ENCODE assay signal across 11 mouse cellular contexts in genomic region chr5:93095301-93095700, GRCm38 (mm10). TPM values are rescaled to one million over a fixed set of nuclear protein-coding genes. Genes with fewer than 3 reads are reported as not detected.
DNase-seq lines count a peak whose midpoint lies in the region; ATAC-seq and TF ChIP-seq lines count a peak whose summit lies in the region.
"Had no signal": no experiment of that assay in that cellular context is flagged by ENCODE, and none has a peak within 500 bp of the region (broad histone marks: within the 10 kb centered on the region; RNA-seq: fewer than 3 reads in every experiment).

No protein-coding gene starts in this region.

- H3K27me3 ChIP-seq in heart, embryonic 10.5 days (ENCODE audit: insufficient read depth, poor library complexity, severe bottlenecking): no peaks in the 10 kb centered on the region
- no peaks in the 10 kb centered on the region for H3K27me3 ChIP-seq in CH12.LX (replicated peaks)
- no peaks in the 10 kb centered on the region for H3K27me3 ChIP-seq in hindbrain, embryonic 11.5 days (ENCODE audit: control insufficient read depth, insufficient read depth, low read length)
- H3K27me3 ChIP-seq in midbrain, embryonic 10.5 days (ENCODE audit: low read depth, poor library complexity, severe bottlenecking): no peaks in the 10 kb centered on the region

- no peaks in the 10 kb centered on the region for H3K36me3 ChIP-seq in heart, embryonic 10.5 days
- H3K36me3 ChIP-seq in CH12.LX (replicated peaks in 1 of 2; ENCODE audit: control insufficient read depth in 1 of 2, insufficient read depth in 1 of 2, low read length in 1 of 2): peaks cover 0 to 18% of the 10 kb centered on the region in 2 experiments
- H3K36me3 ChIP-seq in hindbrain, embryonic 11.5 days (ENCODE audit: control insufficient read depth, insufficient read depth, low read length): no peaks in the 10 kb centered on the region
- H3K36me3 ChIP-seq in midbrain, embryonic 10.5 days: peaks cover 22% of the 10 kb centered on the region

- TF ChIP-seq EP300 in CH12.LX (IDR thresholded peaks at IDR 0.05; ENCODE audit: low read length): no peak

- 0 out of 2 replicates have a peak overlapping the region, but pooled peaks have one; percentile 21 for H3K9ac ChIP-seq in CH12.LX (ENCODE audit: insufficient read depth, low read depth)
- peak overlapping the region; percentile 90 for H3K9ac ChIP-seq in hindbrain, embryonic 11.5 days (ENCODE audit: low read depth, low read length)

- 73% methylated on average over 7 of the region's 7 CpGs for WGBS in heart, embryonic 10.5 days
- WGBS in hindbrain, embryonic 11.5 days: 59% methylated on average over 6 of the region's 7 CpGs
- 68% methylated on average over 7 of the region's 7 CpGs for WGBS in midbrain, embryonic 10.5 days

- DNase-seq in heart, embryonic 10.5 days (ENCODE audit: low spot score): no peak
- DNase-seq in heart, adult 18-20 months: no peak
- no peak for DNase-seq in CH12.LX (ENCODE audit: extremely low read depth)
- DNase-seq in hindbrain, embryonic 11.5 days (ENCODE audit: low spot score): no peak
- DNase-seq in midbrain, embryonic 10.5 days (ENCODE audit: low spot score): no peak
- DNase-seq in thymus, postnatal 36 days: no peak
- DNase-seq in urinary bladder, postnatal 25 days (ENCODE audit: low spot score): no peak
- no peak for DNase-seq in gastrocnemius, adult 8-10 months (ENCODE audit: low spot score in 2 of 2)
- DNase-seq: cerebellum, postnatal 25 days; kidney, postnatal 25 days; lung, postnatal 36 days had no signal

- peak overlapping the region; percentile 98 for H3K4me3 ChIP-seq in heart, embryonic 10.5 days
- peak overlapping the region; percentile 17 to 94 (median 78) for H3K4me3 ChIP-seq in CH12.LX (replicated peaks in 1 of 3; ENCODE audit: low read depth in 2 of 3, low read length in 2 of 3, poor library complexity in 1 of 3)
- peak overlapping the region; percentile 88 for H3K4me3 ChIP-seq in hindbrain, embryonic 11.5 days (ENCODE audit: low read depth, low read length)
- H3K4me3 ChIP-seq in midbrain, embryonic 10.5 days: peak overlapping the region; percentile 71

- TF ChIP-seq POLR2A in CH12.LX (IDR thresholded peaks at IDR 0.05; ENCODE audit: low read depth, low read length): no peak

- no peak overlapping the region for H3K27ac ChIP-seq in heart, embryonic 10.5 days
- H3K27ac ChIP-seq in CH12.LX (ENCODE audit: insufficient read depth, low read depth): no peak overlapping the region
- no peak overlapping the region for H3K27ac ChIP-seq in hindbrain, embryonic 11.5 days (ENCODE audit: low read depth, low read length)
- H3K27ac ChIP-seq in midbrain, embryonic 10.5 days (replicated peaks): 0 out of 2 replicates have a peak overlapping the region, but pooled peaks have one; percentile 99

- in situ Hi-C loops in CH12.LX (cut with MboI; ENCODE audit: low pct_ligation_motif_present, low pct_unique_long_range_greater_than_20kb, low sequenced_read_pairs): no loop called here

- TF ChIP-seq RAD21 in CH12.LX (IDR thresholded peaks at IDR 0.05; ENCODE audit: low read depth, low read length): no peak

- H3K79me2 ChIP-seq in CH12.LX (replicated peaks; ENCODE audit: control insufficient read depth, extremely low read depth, insufficient read depth, poor library complexity, severe bottlenecking): peaks cover 65% of the 10 kb centered on the region

- dilution Hi-C loops in CH12.LX (cut with MboI; ENCODE audit: extremely low pct_ligation_motif_present, extremely low pct_unique_long_range_greater_than_20kb, low sequenced_read_pairs): no loop called here

- H3K9me3 ChIP-seq in heart, embryonic 10.5 days: no peaks in the 10 kb centered on the region
- H3K9me3 ChIP-seq in CH12.LX (replicated peaks; ENCODE audit: low read length): no peaks in the 10 kb centered on the region
- no peaks in the 10 kb centered on the region for H3K9me3 ChIP-seq in hindbrain, embryonic 11.5 days (ENCODE audit: control insufficient read depth, low read length)
- H3K9me3 ChIP-seq in midbrain, embryonic 10.5 days (replicated peaks): no peaks in the 10 kb centered on the region

- no peak for ATAC-seq in hindbrain, embryonic 11.5 days (ENCODE audit: low FRiP score)

- H3K4me1 ChIP-seq in heart, embryonic 10.5 days: peaks cover 70% of the 10 kb centered on the region
- H3K4me1 ChIP-seq in CH12.LX (ENCODE audit: control insufficient read depth in 1 of 2, insufficient read depth in 2 of 2): peaks cover 11 to 64% of the 10 kb centered on the region in 2 experiments; a peak in 3 of 4 replicates
- peaks cover 13% of the 10 kb centered on the region for H3K4me1 ChIP-seq in hindbrain, embryonic 11.5 days (replicated peaks; ENCODE audit: control insufficient read depth, insufficient read depth, low read length)
- H3K4me1 ChIP-seq in midbrain, embryonic 10.5 days: peaks cover 67% of the 10 kb centered on the region

- no peak for TF ChIP-seq CTCF in CH12.LX (conservative IDR thresholded peaks at IDR 0.05 in 1 of 2, IDR thresholded peaks at IDR 0.05 in 1 of 2; ENCODE audit: low read depth in 2 of 2, low read length in 2 of 2)

- peak overlapping the region; percentile 92 for H3K4me2 ChIP-seq in CH12.LX (ENCODE audit: insufficient read depth, low read depth, poor library complexity, severe bottlenecking)
- peak overlapping the region; percentile 84 for H3K4me2 ChIP-seq in hindbrain, embryonic 11.5 days (replicated peaks; ENCODE audit: low read depth, low read length)

TF ChIP-seq in CH12.LX, 34 proteins besides CTCF, POLR2A, EP300 and RAD21:
- TF ChIP-seq TCF12 (IDR thresholded peaks at IDR 0.05; ENCODE audit: low read depth, low read length): no peak
- TF ChIP-seq ETS1 (conservative IDR thresholded peaks at IDR 0.05; ENCODE audit: low read depth, low read length): no peak
- TF ChIP-seq UBTF (IDR thresholded peaks at IDR 0.05; ENCODE audit: low read depth, low read length): no peak
- no peak for TF ChIP-seq ZMIZ1 (IDR thresholded peaks at IDR 0.05; ENCODE audit: low read depth, low read length)
- TF ChIP-seq MEF2A (IDR thresholded peaks at IDR 0.05; ENCODE audit: borderline replicate concordance, low read depth, low read length): no peak
- TF ChIP-seq MYC (IDR thresholded peaks at IDR 0.05; ENCODE audit: low read depth, low read length): no peak
- TF ChIP-seq SIN3A (IDR thresholded peaks at IDR 0.05; ENCODE audit: low read length): no peak
- TF ChIP-seq NRF1 (IDR thresholded peaks at IDR 0.05; ENCODE audit: low read depth, low read length): no peak
- TF ChIP-seq JUN (IDR thresholded peaks at IDR 0.05; ENCODE audit: insufficient read depth, low read depth, low read length): no peak
- no peak for TF ChIP-seq ZNF384 (IDR thresholded peaks at IDR 0.05; ENCODE audit: low read depth, low read length)
- no peak for TF ChIP-seq CHD2 (IDR thresholded peaks at IDR 0.05; ENCODE audit: low read length)
- no peak for TF ChIP-seq ELF1 (IDR thresholded peaks at IDR 0.05; ENCODE audit: low read depth, low read length)
- TF ChIP-seq BHLHE40 (IDR thresholded peaks at IDR 0.05; ENCODE audit: low read depth, low read length): no peak
- no peak for TF ChIP-seq POLR2AphosphoS2 (IDR thresholded peaks at IDR 0.05; ENCODE audit: low read depth, low read length)
- TF ChIP-seq CHD1 (IDR thresholded peaks at IDR 0.05; ENCODE audit: low read depth, low read length): no peak
- TF ChIP-seq NELFE (IDR thresholded peaks at IDR 0.05; ENCODE audit: low read depth, low read length): no peak
- TF ChIP-seq HCFC1 (IDR thresholded peaks at IDR 0.05; ENCODE audit: low read depth, low read length): no peak

RNA-seq across cellular contexts. Expression of gene Sept11, which starts 2.1 kb away (rescaled TPM):
- 129 and 153 TPM in 2 replicates for polyA plus RNA-seq in heart, embryonic 10.5 days (2016; fragmentation: Nextera tagmentation; extraction: Ambion mirVana)
- 10 to 100 TPM; 26.9 to 27.3 TPM for total RNA-seq in heart, adult 18-20 months (2021)
- 72.3 and 76.5 TPM in 2 replicates for total RNA-seq in CH12.LX (2012; rRNA removed)
- 66.5 and 78.5 TPM in 2 replicates for total RNA-seq in CH12.LX (2014; rRNA removed)
- 138 and 159 TPM in 2 replicates for polyA plus RNA-seq in CH12.LX (2012; ENCODE audit: insufficient read length, low read depth)
- 241 and 243 TPM in 2 replicates for polyA plus RNA-seq in hindbrain, embryonic 11.5 days (2014; fragmentation: Nextera tagmentation; extraction: Ambion mirVana)
- 251 and 274 TPM in 2 replicates for polyA plus RNA-seq in midbrain, embryonic 10.5 days (2016; fragmentation: Nextera tagmentation; extraction: Ambion mirVana)
- total RNA-seq in gastrocnemius, adult 8-10 months (2022): 100 to 1,000 TPM in 1 of 4 experiments, 10 to 100 TPM in 3; 91.3 to 100 (median 94.8) TPM

RNA-seq across cellular contexts. Expression of gene Sowahb, which starts 50.5 kb away (rescaled TPM):
- 0.73 and 1.2 TPM in 2 replicates for polyA plus RNA-seq in heart, embryonic 10.5 days (2016; fragmentation: Nextera tagmentation; extraction: Ambion mirVana)
- under 1 TPM; 0.07 to 0.08 TPM for total RNA-seq in heart, adult 18-20 months (2021)
- not detected in 2 replicates for total RNA-seq in CH12.LX (2012; rRNA removed)
- total RNA-seq in CH12.LX (2014; rRNA removed): not detected in 2 replicates
- polyA plus RNA-seq in CH12.LX (2012; ENCODE audit: insufficient read length, low read depth): not detected in 2 replicates
- 0.25 and 0.32 TPM in 2 replicates for polyA plus RNA-seq in hindbrain, embryonic 11.5 days (2014; fragmentation: Nextera tagmentation; extraction: Ambion mirVana)
- polyA plus RNA-seq in midbrain, embryonic 10.5 days (2016; fragmentation: Nextera tagmentation; extraction: Ambion mirVana): 0.12 and 0.26 TPM in 2 replicates
- under 1 TPM; 0.16 to 0.25 (median 0.21) TPM for total RNA-seq in gastrocnemius, adult 8-10 months (2022)
